Mouse (Mus musculus) c-Kit-negative CD71-positive TER-119-positive erythroid progenitor cells, embryonic 14.5 days (primary cell): Measurements from ENCODE around the gene Atxn7l3.

Source experiments
- DNase-seq: peaks from one replicate; pipeline ENCODE4 v3.0.0-alpha.2; 2013; ENCODE audit warnings: low read depth, low spot score

Gene Atxn7l3

GRCm38 (mm10) chr11:102318576-102319409 lies 22.4 kb upstream of the Atxn7l3 start:
- DNase-seq = peak; percentile 59

GRCm38 (mm10) chr11:102317901-102318575 lies 21.6 kb upstream of the Atxn7l3 start:
- DNase-seq = peak; percentile 48

DNA sequence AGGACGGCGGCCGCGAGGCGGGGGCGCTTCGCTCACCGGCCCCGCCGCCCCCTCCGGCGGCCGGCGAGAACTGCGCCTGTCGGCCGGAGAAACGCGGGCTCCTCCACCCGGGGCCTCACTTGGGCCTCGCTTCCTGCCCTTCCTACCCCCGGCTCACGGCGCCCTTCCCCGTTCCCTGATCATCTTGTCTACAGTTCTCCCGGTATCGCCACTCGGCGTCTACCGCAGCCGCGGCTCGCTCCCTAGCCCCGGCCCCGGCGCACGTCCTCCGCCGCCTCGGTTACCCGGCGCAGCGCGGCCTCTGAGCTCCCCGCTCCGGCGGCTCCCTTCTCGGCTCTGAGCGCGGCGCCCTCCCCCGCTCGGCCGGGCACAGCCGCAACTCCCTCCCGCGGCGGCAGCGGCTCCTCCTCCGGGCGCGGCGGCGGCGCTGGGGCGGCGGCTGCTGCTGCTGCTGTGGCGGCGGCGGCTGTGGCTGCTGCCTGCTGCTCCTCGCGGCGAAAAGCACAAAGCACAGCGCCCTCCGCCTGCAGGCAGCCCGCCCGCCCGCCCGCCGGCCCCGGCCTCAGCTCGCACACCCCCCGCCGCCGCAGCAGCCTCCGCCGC lies 21.0 kb upstream of the Atxn7l3 start:
- DNase-seq = peak; percentile 56

DNA sequence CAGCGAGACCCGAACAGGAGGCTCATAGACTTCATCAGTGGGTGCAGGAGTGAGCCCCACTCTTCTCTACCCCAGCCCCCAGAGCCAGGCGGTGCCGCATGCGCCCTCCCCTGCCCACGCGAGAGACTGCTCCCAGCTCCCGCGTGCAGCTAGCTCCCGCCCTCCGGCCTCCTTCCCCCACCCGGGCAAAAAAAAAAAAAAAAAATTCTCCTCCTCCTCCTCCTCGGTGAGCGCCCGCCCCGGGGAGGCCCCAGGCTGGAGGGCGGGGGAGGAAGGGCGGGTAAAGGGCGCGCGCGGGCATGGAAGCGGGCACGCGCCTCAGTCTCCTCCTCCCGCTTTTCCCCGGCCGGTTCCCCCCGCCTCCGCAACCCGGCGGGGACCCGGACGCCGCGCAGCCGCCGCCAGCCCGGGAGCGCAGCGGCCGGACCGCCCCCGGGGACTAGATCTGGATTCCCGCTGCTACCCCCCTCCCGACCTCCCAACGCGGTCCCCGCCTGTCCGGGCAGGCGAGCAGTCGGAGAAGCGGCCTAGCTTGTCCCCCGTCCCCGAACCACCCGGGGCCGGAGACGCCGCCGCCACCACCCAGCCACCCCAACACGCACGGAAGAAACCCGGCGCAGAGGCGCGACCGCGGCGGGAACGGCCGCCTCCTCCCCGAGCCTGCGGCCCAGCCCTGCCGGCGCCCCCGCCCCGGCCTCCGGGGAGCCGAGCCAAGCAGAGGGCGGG lies 20.3 kb upstream of the Atxn7l3 start:
- DNase-seq = peak; percentile 86

- DNase-seq = no peak
These were observed 19.5 kb upstream of the Atxn7l3 start for GRCm38 (mm10) chr11:102315690-102316571.

DNA sequence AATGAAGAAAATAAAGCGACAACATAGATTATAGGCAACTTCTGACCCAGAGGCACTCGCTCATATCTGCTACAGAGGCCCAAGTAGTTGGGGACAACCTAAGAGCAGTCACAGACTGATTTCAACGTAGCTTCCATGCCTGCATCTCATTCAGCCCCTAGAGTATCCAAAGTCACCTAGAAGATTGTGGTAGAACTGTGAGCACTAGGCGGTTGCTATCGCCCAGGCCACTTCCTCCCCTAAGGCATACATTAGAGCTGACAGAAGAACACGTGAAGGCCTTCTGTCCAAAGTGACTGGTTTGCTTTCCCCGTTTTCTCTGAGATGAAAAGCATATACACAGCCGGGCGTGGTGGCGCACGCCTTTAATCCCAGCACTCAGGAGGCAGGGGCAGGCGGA lies 17.9 kb upstream of the Atxn7l3 start:
- DNase-seq = no peak

GRCm38 (mm10) chr11:102312586-102312985 lies 16.2 kb upstream of the Atxn7l3 start:
- no peak for DNase-seq

DNA sequence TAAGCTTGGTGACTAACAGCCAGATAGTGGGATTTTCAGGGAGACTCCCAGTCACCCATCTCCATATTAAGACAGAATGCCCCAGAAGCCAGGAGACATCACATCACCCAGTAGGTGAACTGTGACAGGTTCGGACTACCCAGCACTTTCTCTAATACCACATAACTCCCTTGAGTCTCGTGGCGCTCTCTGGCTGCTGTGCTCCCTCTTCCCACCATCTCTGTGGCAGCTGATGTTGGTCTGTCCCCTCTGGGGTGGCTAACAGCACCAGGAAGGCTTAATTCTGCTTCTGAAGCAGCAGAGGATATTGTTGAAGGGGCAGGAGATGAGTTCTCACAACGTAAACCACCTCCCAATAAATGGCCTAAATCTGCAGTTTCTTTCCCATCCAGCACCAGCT lies 15.5 kb upstream of the Atxn7l3 start:
- no peak for DNase-seq

GRCm38 (mm10) chr11:102310768-102311695 lies 14.6 kb upstream of the Atxn7l3 start:
- no peak for DNase-seq

DNA sequence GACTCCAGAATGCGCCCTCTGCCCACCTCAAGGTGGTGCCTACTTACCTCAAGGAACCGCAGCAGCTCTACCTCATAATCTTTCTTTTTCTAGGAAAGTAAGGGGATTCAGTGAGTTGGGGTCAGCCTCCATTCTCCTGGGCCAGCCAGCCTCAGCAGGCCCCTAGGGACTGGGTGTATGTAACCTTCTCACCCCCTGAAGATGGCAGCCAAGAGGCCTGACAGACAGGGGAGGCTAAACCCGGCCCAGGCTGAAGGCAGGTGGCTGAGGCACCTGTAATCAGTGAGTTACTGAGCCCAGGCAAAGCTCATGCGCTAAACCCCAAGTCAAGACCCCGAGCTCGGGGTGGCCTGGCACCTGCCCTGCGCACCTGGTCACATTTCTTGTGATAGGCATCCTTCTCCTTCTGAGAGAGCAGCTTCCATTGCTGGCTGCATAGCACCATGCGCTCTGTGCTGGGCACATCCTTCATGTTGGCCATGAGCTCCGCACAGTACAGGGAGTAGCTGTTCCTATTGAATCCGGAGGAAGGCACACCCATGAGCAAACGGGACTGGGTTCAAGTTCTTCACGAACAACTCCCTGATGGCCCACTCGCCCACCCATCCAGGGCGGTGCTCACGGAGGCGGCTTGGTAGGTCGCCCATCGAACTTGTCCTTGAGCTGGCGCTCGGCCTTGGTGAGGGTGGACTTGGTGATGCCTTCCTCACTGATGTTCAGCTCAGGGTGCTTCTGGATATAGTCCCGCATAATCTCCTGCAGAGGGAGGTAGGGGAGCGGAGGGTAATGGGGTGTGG lies 13.6 kb upstream of the Atxn7l3 start:
- no peak for DNase-seq

- peak; percentile 93 for DNase-seq
These were observed 12.5 kb upstream of the Atxn7l3 start for GRCm38 (mm10) chr11:102308979-102309378.

- DNase-seq = no peak
These were observed 11.7 kb upstream of the Atxn7l3 start for GRCm38 (mm10) chr11:102308104-102308503.

- no peak for DNase-seq
These were observed 8.9 kb upstream of the Atxn7l3 start for GRCm38 (mm10) chr11:102305359-102305758.

GRCm38 (mm10) chr11:102304141-102304540 lies 7.7 kb upstream of the Atxn7l3 start:
- no peak for DNase-seq

GRCm38 (mm10) chr11:102299839-102300238 lies 3.4 kb upstream of the Atxn7l3 start:
- peak; percentile 67 for DNase-seq

GRCm38 (mm10) chr11:102297577-102298556 lies 1.4 kb upstream of the Atxn7l3 start:
- DNase-seq = no peak

- DNase-seq = no peak
These were observed 596 bp downstream of the Atxn7l3 start for GRCm38 (mm10) chr11:102295598-102296471.
